Mouse (Mus musculus) ES-Bruce4 (cell line): ENCODE measurements around the gene Txlng. TPM values are rescaled to one million over a fixed set of nuclear protein-coding genes. Genes with fewer than 3 reads are reported as not detected.

ENCODE experiments used
- H3K27ac ChIP-seq: 2 replicates; pipeline ENCODE4 v1.5.1; 2012; ENCODE audit warnings: low read length, inconsistent platforms; ENCODE audit not compliant: insufficient read depth
- H3K27me3 ChIP-seq: 2 replicates; pipeline ENCODE4 v1.6.1; 2012; ENCODE audit warnings: mild to moderate bottlenecking, low read length, inconsistent platforms; ENCODE audit not compliant: control insufficient read depth, poor library complexity, insufficient read depth, severe bottlenecking
- H3K36me3 ChIP-seq: 2 replicates; pipeline ENCODE4 v1.6.1; 2012; ENCODE audit warnings: inconsistent platforms, mild to moderate bottlenecking, low read length, moderate library complexity; ENCODE audit not compliant: control insufficient read depth, poor library complexity, insufficient read depth, severe bottlenecking
- H3K4me1 ChIP-seq: one replicate; pipeline ENCODE4 v1.8.1; 2011; ENCODE audit warnings: low read length; ENCODE audit not compliant: control insufficient read depth, insufficient read depth
- H3K4me3 ChIP-seq: 2 replicates; pipeline ENCODE4 v1.5.1; 2011; ENCODE audit warnings: low read depth, mild to moderate bottlenecking, low read length
- H3K9ac ChIP-seq: 2 replicates; pipeline ENCODE4 v1.6.1; 2012; ENCODE audit warnings: low read depth, mild to moderate bottlenecking, inconsistent platforms; ENCODE audit not compliant: poor library complexity, severe bottlenecking
- H3K9me3 ChIP-seq: replicated peaks from 2 replicates; pipeline ENCODE4 v1.6.1; 2012; ENCODE audit warnings: mild to moderate bottlenecking, low read length, inconsistent platforms; ENCODE audit not compliant: control insufficient read depth, poor library complexity, insufficient read depth, severe bottlenecking
- CTCF ChIP-seq: IDR thresholded peaks from one replicate; pipeline ENCODE4 v1.8.1; 2011; ENCODE audit warnings: low read depth, low read length
- EP300 ChIP-seq: IDR thresholded peaks from 2 replicates; pipeline ENCODE4 v1.6.1; 2011; ENCODE audit warnings: low read depth, low read length; ENCODE audit not compliant: insufficient read depth
- POLR2A ChIP-seq: IDR thresholded peaks from one replicate; pipeline ENCODE4 v1.8.1; 2011; ENCODE audit warnings: low read length; ENCODE audit not compliant: insufficient read depth
- polyA plus RNA-seq: library from polyadenylated mRNA; stranded (reverse); fragments of >200 nt; gene quantifications from 2 replicates; pipeline ENCODE4 v1.2.4, GENCODE M21; 2011; ENCODE audit warnings: low read depth; ENCODE audit not compliant: missing spikeins, insufficient read depth, insufficient read length

Txlng gene
- polyA plus RNA-seq, 1 experiment, result 67.1 TPM

DNA sequence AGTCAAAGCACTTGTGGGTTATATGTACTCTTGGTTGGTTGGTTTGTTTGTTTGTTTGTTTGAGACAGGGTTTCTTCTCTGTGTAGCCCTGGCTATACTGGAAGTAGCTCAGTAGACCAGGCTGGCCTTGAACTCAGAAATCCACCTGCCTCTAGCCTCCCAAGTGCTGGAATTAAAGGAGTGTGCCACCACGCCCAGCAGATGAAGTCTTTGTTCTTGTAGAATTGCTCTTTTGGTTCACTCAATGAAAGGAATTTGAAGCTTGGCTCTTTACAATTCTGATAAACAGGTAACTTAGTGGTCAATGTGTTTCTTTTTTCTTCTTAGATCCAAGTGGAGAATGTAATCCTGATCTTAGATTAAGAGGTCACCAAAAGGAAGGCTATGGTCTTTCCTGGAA lies 58.5 kb downstream of the Txlng start:
- Histone ChIP-seq H3K27me3 (no peaks in the 10 kb centered on the region), H3K9me3 (no peaks in the 10 kb centered on the region), H3K4me3 (no peak overlapping the region), H3K4me1 (no peaks in the 10 kb centered on the region), H3K27ac (no peak overlapping the region), H3K9ac (no peak overlapping the region), H3K36me3 (peaks cover 58% of the 10 kb centered on the region)
- TF ChIP-seq CTCF (no peak), EP300 (no peak), POLR2A (no peak)

DNA sequence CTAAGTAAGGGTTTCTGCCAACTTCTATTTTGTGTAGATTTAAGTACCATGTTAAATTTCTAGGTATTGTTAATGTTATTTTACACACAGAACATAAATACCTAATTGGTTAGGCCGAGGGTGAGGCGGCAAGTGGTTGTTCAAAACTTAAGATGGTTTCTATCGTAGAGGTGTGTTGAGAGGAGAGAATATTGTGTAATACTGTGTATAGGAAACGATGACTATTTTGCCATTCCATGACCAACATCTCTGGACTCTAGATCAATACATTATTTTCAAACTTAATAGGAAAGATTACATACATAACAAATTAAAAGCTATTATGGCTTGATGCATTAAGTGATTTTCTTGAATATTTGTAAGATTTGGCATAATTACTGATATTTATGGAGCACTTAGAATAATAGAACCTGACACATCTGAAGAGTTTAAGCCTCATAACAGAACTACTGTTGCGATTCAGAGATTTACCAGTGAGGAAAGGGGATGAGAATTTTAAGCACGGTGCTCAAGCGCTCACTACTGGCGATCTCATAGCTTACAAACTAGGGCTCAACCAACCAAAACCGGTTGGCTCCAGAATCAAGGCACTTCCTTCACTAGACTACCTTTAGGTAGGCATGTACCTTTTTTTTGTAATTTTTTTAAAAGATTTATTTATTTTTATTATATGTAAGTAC lies 67.4 kb downstream of the Txlng start:
- H3K9me3 ChIP-seq, result no peaks in the 10 kb centered on the region
- H3K4me3 ChIP-seq, result peak overlapping the region; percentile 72
- H3K36me3 ChIP-seq, result peaks cover 28% of the 10 kb centered on the region
- no peak for TF ChIP-seq CTCF
- no peak for TF ChIP-seq EP300
- no peak for TF ChIP-seq POLR2A
- peak overlapping the region; percentile 94; the same call in 1 of the 2 replicates for H3K9ac ChIP-seq
- H3K4me1 ChIP-seq, result peaks cover 5% of the 10 kb centered on the region
- H3K27me3 ChIP-seq, result no peaks in the 10 kb centered on the region
- 0 out of 2 replicates have a peak overlapping the region, but pooled peaks have one; percentile 77 for H3K27ac ChIP-seq

DNA sequence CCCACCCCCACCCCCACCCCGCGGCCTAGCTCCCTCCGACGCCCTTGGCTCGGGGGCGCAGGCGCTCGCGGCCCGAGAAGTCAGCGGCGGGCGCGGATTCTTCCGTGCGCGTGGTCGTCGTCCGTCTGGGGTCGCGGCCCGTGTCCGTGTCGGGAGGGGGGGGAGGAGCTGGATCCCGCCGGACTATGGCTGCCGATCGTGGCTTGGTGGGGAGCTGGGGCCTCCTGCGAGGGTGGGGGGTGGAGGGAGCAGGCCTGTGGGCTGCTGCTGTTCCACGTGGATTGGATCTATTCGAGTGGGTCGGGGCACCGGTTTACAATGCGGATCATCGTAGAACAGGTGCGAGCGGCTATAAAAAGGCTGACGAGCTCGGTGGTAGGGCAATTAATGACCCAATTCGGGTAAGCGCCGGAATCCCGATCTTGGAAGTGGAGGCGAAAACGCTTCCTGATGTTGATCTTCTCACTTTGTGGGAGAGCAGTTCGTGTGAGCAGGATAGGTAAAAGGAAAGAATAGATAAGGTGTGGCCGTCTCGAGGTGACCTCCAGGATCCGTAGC lies 68.2 kb downstream of the Txlng start:
- H3K27me3 ChIP-seq, result no peaks in the 10 kb centered on the region
- peaks cover 23% of the 10 kb centered on the region for H3K36me3 ChIP-seq
- H3K9ac ChIP-seq, result peak overlapping the region; percentile 94
- H3K4me3 ChIP-seq, result peak overlapping the region; percentile 94
- no peak for TF ChIP-seq EP300
- peak overlapping the region; percentile 77 for H3K27ac ChIP-seq
- H3K9me3 ChIP-seq, result no peaks in the 10 kb centered on the region
- H3K4me1 ChIP-seq, result peaks cover 7% of the 10 kb centered on the region

DNA sequence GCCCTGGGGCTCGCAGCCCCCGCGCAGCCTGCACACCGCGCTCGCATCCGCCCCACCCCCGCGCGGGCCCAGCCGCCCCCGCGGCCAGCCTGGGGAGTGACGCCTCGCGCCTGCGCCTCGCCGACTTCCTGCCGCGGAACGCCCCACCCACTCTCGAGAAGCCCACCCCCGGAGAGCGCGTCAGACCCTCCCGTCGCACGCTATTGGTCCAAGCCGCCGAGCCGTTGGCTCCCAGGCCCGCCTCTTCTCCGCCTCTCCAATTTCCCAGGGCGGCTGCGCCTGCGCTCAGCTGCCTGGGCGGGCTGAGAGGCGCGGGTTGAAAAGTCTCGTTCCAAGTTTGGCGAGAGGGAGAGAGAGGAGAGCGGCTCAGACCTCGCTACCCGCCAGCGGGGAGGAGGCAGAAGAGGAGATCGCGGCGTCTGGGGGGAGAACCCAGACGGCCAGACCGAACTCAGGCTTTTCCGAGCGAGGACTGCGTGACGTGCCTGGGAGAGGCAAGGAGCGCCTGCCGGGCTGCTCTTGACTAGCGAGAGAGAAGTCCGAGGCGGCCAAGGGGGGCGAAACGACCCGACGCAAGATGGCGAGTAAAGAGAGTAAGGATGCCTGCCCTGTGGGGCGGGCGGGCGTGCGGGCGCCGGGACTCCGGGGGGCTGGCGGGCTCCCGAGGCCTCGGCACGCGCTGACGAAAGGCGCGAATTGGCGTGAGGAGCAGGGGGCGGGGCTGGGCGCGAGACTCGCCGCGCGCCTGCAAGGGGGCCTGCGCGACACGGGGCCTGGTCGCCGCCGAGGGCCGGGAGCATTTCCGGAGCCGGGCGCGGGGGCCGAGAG lies 68.9 kb downstream of the Txlng start, which contains the start of gene Rbbp7:
Rbbp7 (plus strand) TSS at position 288 of the 828 bp plus-strand sequence.
- no peaks in the 10 kb centered on the region for H3K27me3 ChIP-seq
- peaks cover 7% of the 10 kb centered on the region for H3K4me1 ChIP-seq
- peaks cover 20% of the 10 kb centered on the region for H3K36me3 ChIP-seq
- TF ChIP-seq CTCF (no peak), POLR2A (peak; percentile 50), EP300 (0 out of 2 replicates have a peak, but pooled peaks have one; percentile 27)
- no peaks in the 10 kb centered on the region for H3K9me3 ChIP-seq
- peak within 1 kb of the TSS; percentile 94 for H3K9ac ChIP-seq
- peak within 1 kb of the TSS; percentile 94 for H3K4me3 ChIP-seq
- H3K27ac ChIP-seq, result peak within 1 kb of the TSS; percentile 90

DNA sequence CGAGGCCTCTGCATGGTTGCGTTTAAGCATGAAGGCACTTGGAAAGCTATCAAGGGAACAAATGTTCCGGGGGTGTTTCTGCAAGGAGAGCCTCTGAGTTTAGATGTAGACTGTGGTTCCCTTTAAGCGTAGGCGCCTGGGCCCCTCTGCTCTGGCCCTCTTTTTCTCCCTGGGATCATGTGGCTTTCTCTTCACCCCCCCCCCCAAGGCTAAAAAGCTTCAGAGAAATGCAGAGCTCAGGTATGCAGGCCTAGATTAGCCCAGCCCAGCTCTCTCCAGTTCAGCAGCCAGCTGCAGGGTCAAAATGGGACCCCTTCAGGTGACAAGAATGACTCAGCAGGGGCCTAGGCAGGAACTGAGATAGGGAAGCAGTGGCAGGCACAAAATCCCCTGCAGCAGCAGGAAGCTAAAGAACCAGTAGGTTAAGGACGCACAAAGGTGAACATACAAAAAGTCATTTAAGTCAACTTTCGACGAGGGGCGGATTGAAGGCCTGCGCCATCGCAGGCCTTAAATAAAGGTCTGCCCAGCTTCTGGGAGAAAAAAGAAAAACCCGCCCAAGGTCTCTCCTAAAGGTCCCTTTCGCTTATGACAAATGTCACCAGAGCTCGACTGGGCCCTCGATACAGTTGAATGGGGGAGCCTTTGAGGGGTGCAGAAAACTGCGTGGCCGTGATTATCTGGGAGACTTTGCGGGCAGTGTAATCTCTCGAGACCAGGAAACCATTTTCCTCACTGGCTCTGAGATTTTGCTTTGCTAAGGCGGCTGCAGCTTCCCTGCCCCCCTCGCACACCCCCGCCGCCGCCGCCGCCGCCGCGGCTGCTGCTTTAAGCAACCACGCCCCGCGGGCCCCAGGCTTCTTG lies 69.8 kb downstream of the Txlng start:
- Histone ChIP-seq H3K9ac (peak overlapping the region; percentile 79), H3K27ac (peak overlapping the region; percentile 90), H3K36me3 (peaks cover 17% of the 10 kb centered on the region), H3K27me3 (no peaks in the 10 kb centered on the region), H3K4me3 (peak overlapping the region; percentile 65), H3K9me3 (no peaks in the 10 kb centered on the region), H3K4me1 (peaks cover 7% of the 10 kb centered on the region)
- TF ChIP-seq EP300 (peak; percentile 87), POLR2A (no peak)
